8 mouse cellular contexts compared by ENCODE assay signal in genomic region chr6:32588056-32588671, GRCm38 (mm10). TPM values are rescaled to one million over a fixed set of nuclear protein-coding genes. Genes with fewer than 3 reads are reported as not detected.
A peak's percentile ranks its signal among the peaks of the same experiment; 100 is the strongest.
DNase-seq lines count a peak whose midpoint lies in the region; ATAC-seq and TF ChIP-seq lines count a peak whose summit lies in the region.

Plxna4 (minus strand) TSS chr6:32588192.

- ATAC-seq in megakaryocyte, adult 5-6 weeks (ENCODE audit: poor library complexity, severe bottlenecking): no peak
- ATAC-seq in embryonic facial prominence, embryonic 14.5 days (ENCODE audit: low read depth): peak; percentile 76
- peak; percentile 76 for ATAC-seq in kidney, embryonic 14.5 days (ENCODE audit: low FRiP score, low TSS enrichment)
- peak; percentile 46; the same call in 1 of the 2 replicates for ATAC-seq in limb, embryonic 15.5 days (ENCODE audit: insufficient number of reproducible peaks, low FRiP score, low TSS enrichment, low read depth)
- peak; percentile 67 for ATAC-seq in midbrain, postnatal 0 days (ENCODE audit: low FRiP score)

- H3K27ac ChIP-seq in embryonic facial prominence, embryonic 14.5 days (replicated peaks; ENCODE audit: low read depth, low read length): 0 out of 2 replicates have a peak within 1 kb of the TSS, but pooled peaks have one; percentile 33
- no peak within 1 kb of the TSS for H3K27ac ChIP-seq in kidney, embryonic 14.5 days (ENCODE audit: low read depth, low read length)
- H3K27ac ChIP-seq in limb, embryonic 15.5 days: peak within 1 kb of the TSS; percentile 75
- H3K27ac ChIP-seq in midbrain, postnatal 0 days (ENCODE audit: low read depth, low read length): peak within 1 kb of the TSS; percentile 86

- peaks cover 74% of the 10 kb centered on the region for H3K4me1 ChIP-seq in megakaryocyte, embryonic 14.5 days
- H3K4me1 ChIP-seq in embryonic facial prominence, embryonic 14.5 days (ENCODE audit: control insufficient read depth, insufficient read depth, low read length): peaks cover 18% of the 10 kb centered on the region
- H3K4me1 ChIP-seq in kidney, embryonic 14.5 days (ENCODE audit: control insufficient read depth, insufficient read depth, low read length): peaks cover 9% of the 10 kb centered on the region
- H3K4me1 ChIP-seq in limb, embryonic 15.5 days: peaks cover 35% of the 10 kb centered on the region
- H3K4me1 ChIP-seq in midbrain, postnatal 0 days (ENCODE audit: insufficient read depth, low read length): no peaks in the 10 kb centered on the region

- peaks cover 75% of the 10 kb centered on the region for H3K27me3 ChIP-seq in megakaryocyte, embryonic 14.5 days (replicated peaks)
- H3K27me3 ChIP-seq in embryonic facial prominence, embryonic 14.5 days (replicated peaks; ENCODE audit: control insufficient read depth, insufficient read depth, low read length): peaks cover 72% of the 10 kb centered on the region
- peaks cover 71% of the 10 kb centered on the region for H3K27me3 ChIP-seq in kidney, embryonic 14.5 days (ENCODE audit: control insufficient read depth, insufficient read depth, low read length)
- peaks cover 91% of the 10 kb centered on the region for H3K27me3 ChIP-seq in limb, embryonic 15.5 days
- peaks cover 11% of the 10 kb centered on the region for H3K27me3 ChIP-seq in midbrain, postnatal 0 days (ENCODE audit: insufficient read depth, low read length)

- H3K36me3 ChIP-seq in megakaryocyte, embryonic 14.5 days (replicated peaks; ENCODE audit: low read length): peaks cover 13% of the 10 kb centered on the region
- H3K36me3 ChIP-seq in embryonic facial prominence, embryonic 14.5 days (ENCODE audit: control insufficient read depth, insufficient read depth, low read length): no peaks in the 10 kb centered on the region
- no peaks in the 10 kb centered on the region for H3K36me3 ChIP-seq in kidney, embryonic 14.5 days (ENCODE audit: control insufficient read depth, insufficient read depth, low read length)
- H3K36me3 ChIP-seq in limb, embryonic 15.5 days: no peaks in the 10 kb centered on the region
- H3K36me3 ChIP-seq in midbrain, postnatal 0 days (ENCODE audit: insufficient read depth, low read length): no peaks in the 10 kb centered on the region

- H3K9me3 ChIP-seq in megakaryocyte, embryonic 14.5 days: no peaks in the 10 kb centered on the region
- H3K9me3 ChIP-seq in embryonic facial prominence, embryonic 14.5 days (ENCODE audit: control insufficient read depth, low read length): no peaks in the 10 kb centered on the region
- no peaks in the 10 kb centered on the region for H3K9me3 ChIP-seq in kidney, embryonic 14.5 days (ENCODE audit: control insufficient read depth, low read length)
- no peaks in the 10 kb centered on the region for H3K9me3 ChIP-seq in limb, embryonic 15.5 days
- H3K9me3 ChIP-seq in midbrain, postnatal 0 days (ENCODE audit: low read length): no peaks in the 10 kb centered on the region

- H3K9ac ChIP-seq in embryonic facial prominence, embryonic 14.5 days (ENCODE audit: low read depth, low read length): peak within 1 kb of the TSS; percentile 74
- peak within 1 kb of the TSS; percentile 70 for H3K9ac ChIP-seq in kidney, embryonic 14.5 days (ENCODE audit: low read depth, low read length)
- H3K9ac ChIP-seq in limb, embryonic 15.5 days: peak within 1 kb of the TSS; percentile 41
- peak within 1 kb of the TSS; percentile 84 for H3K9ac ChIP-seq in midbrain, postnatal 0 days (replicated peaks; ENCODE audit: low read length, poor library complexity, severe bottlenecking)

- under 1% methylated on average over 24 of the region's 55 CpGs for WGBS in embryonic facial prominence, embryonic 14.5 days
- WGBS in kidney, embryonic 14.5 days: 1% methylated on average over 29 of the region's 55 CpGs
- 2% methylated on average over 40 of the region's 55 CpGs for WGBS in limb, embryonic 15.5 days
- 0% methylated on average over 19 of the region's 55 CpGs for WGBS in midbrain, postnatal 0 days

- peak; percentile 67 for TF ChIP-seq CTCF in midbrain, postnatal 0 days (IDR thresholded peaks at IDR 0.05)

- peak; percentile 91 for DNase-seq in embryonic facial prominence, embryonic 14.5 days (ENCODE audit: low spot score)
- DNase-seq in heart, adult 9 months (ENCODE audit: low spot score in 2 of 2): peak; percentile 75 to 78
- DNase-seq in midbrain, postnatal 0 days (ENCODE audit: low spot score): peak; percentile 87
- DNase-seq in testis, postnatal 10 days (ENCODE audit: low spot score): peak; percentile 73

- H3K4me2 ChIP-seq in embryonic facial prominence, embryonic 14.5 days (ENCODE audit: low read depth, low read length): peak within 1 kb of the TSS; percentile 100
- H3K4me2 ChIP-seq in kidney, embryonic 14.5 days (replicated peaks; ENCODE audit: low read depth, low read length): peak within 1 kb of the TSS; percentile 100
- peak within 1 kb of the TSS; percentile 99 for H3K4me2 ChIP-seq in limb, embryonic 15.5 days
- peak within 1 kb of the TSS; percentile 83 for H3K4me2 ChIP-seq in midbrain, postnatal 0 days (ENCODE audit: low read depth, low read length, poor library complexity, severe bottlenecking)

- H3K4me3 ChIP-seq in megakaryocyte, embryonic 14.5 days (replicated peaks): peak within 1 kb of the TSS; percentile 100
- H3K4me3 ChIP-seq in embryonic facial prominence, embryonic 14.5 days (ENCODE audit: low read depth, low read length): peak within 1 kb of the TSS; percentile 66
- peak within 1 kb of the TSS; percentile 72 for H3K4me3 ChIP-seq in kidney, embryonic 14.5 days (ENCODE audit: low read length)
- peak within 1 kb of the TSS; percentile 67 for H3K4me3 ChIP-seq in limb, embryonic 15.5 days
- H3K4me3 ChIP-seq in midbrain, postnatal 0 days (ENCODE audit: low read depth, low read length): peak within 1 kb of the TSS; percentile 85

RNA-seq across cellular contexts. Expression of gene Plxna4, which starts in this region (rescaled TPM):
- 2.3 and 3.5 TPM in 2 replicates for polyA plus RNA-seq in megakaryocyte, embryonic 14.5 days (2012; ENCODE audit: insufficient read depth, low replicate concordance)
- not detected in 2 replicates for total RNA-seq in megakaryocyte, adult 5-6 weeks (2015)
- 0.04 TPM in 1 of 2 replicates, not detected in the other for total RNA-seq in megakaryocyte, adult 5-6 weeks (2017)
- 5.3 and 6.1 TPM in 2 replicates for polyA plus RNA-seq in embryonic facial prominence, embryonic 14.5 days (2014; fragmentation: Nextera tagmentation; extraction: Ambion mirVana)
- polyA plus RNA-seq in kidney, embryonic 14.5 days (2014; fragmentation: Nextera tagmentation; extraction: Ambion mirVana): 0.91 and 1.2 TPM in 2 replicates
- polyA plus RNA-seq in limb, embryonic 15.5 days (2015; fragmentation: Nextera tagmentation; extraction: Ambion mirVana): 3.3 and 4.3 TPM in 2 replicates
- 39.7 and 40.0 TPM in 2 replicates for total RNA-seq in midbrain, postnatal 0 days (2014; rRNA removed)
- polyA plus RNA-seq in midbrain, postnatal 0 days (2015; fragmentation: Nextera tagmentation; extraction: Ambion mirVana): 7.7 and 9.6 TPM in 2 replicates

Comparison
In these comparisons a context has a peak if more than half of its experiments do, and no peak if none do; other contexts are left out.
1. RNA of gene Plxna4 (total RNA-seq): 39.7 to 40.0 TPM in midbrain, postnatal 0 days; 0.04 TPM in megakaryocyte, adult 5-6 weeks; every median in the first group is over 10 times any median in the second.
2. Peak in every context shown above with its lines, with median percentiles within 50 percentile points of each other: H3K4me3 ChIP-seq, DNase-seq, H3K4me2 ChIP-seq and H3K9ac ChIP-seq.